Mouse (Mus musculus) brain, adult 2 months (tissue): ENCODE measurements at regions not wholly inside any gene's neighbourhood (a gene's known extent, or its start where the extent isn't known, plus 50 kb on each side); places are given as distances from the start of the nearest gene placed in this dataset.
"Not testable (repeated sequence)": the region's sequence is repeated elsewhere in the genome, so short reads cannot be mapped to it uniquely, and the experiment has no call there.

Experiments used
- DNase-seq: peaks from one replicate; pipeline ENCODE4 v3.0.0; 2011; ENCODE audit warnings: low read depth, low spot score

DNA sequence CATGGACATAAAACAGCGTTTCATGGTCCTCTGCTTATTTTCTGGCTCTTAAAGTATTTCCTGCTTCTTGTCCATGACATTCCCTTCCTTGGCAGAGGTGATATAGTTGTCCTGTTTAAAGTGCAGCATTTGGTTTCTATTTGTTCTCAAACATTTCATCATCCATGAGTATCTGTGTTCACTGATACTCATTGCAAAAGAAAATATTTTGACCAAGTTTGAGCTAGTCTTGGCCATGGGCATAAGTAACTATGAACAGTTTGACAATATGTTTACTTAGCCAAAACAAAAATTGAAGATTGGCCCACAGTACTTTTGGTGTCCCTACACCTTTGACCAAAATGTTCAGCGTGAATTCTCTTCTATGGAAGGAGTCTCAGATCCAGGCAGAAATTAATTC is 58.7 kb upstream of the 2310057J18Rik start:
- DNase-seq, result not testable (repeated sequence)

DNA sequence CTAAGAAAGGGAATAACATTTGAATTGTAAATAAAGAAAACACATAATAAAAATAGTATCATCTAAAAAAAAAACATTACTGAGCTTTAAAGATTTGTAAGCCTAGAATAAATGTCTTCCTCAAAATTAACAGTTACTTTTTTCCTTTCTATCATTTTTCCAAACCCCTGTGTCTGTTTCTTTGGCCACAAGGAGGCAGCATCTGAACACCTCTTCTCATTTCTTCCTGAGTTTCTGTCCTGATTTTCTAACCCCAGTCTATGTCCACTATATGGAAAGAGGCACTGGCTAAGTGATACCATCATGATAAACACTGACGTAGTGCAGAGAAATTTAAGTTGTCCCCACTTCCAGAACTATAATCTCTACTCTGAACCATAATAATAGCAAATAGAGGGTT is 55.8 kb upstream of the Soga3 start:
- peak; percentile 61 for DNase-seq
